Mouse (Mus musculus): ENCODE data around the gene Sntb2. TPM values are rescaled to one million over a fixed set of nuclear protein-coding genes. Genes with fewer than 3 reads are reported as not detected.
A peak's percentile ranks its signal among the peaks of the same experiment; 100 is the strongest.

The Sntb2 gene
- polyA plus RNA-seq, 1 experiment = 10.4 TPM

- no peak for TF ChIP-seq POLR2A (IDR thresholded peaks at IDR 0.05; ENCODE audit: low read depth, low read length)
- TF ChIP-seq CTCF (conservative IDR thresholded peaks at IDR 0.05; ENCODE audit: insufficient read depth, insufficient read length, low read depth, low read length) = no peak
- H3K27ac ChIP-seq (ENCODE audit: insufficient read depth, low read depth, low read length) = no peak overlapping the region
- H3K4me3 ChIP-seq (ENCODE audit: insufficient read depth, low read depth, low read length) = no peak overlapping the region
- no peak for DNase-seq
- no peaks in the 10 kb centered on the region for H3K4me1 ChIP-seq (ENCODE audit: control insufficient read depth, insufficient read depth, low read length)
- WGBS = 85% methylated on average over 3 of the region's 3 CpGs
- peaks cover 2% of the 10 kb centered on the region; the same call in 1 of the 2 replicates for H3K36me3 ChIP-seq (ENCODE audit: control insufficient read depth, insufficient read depth, low read length)
- no peaks in the 10 kb centered on the region for H3K27me3 ChIP-seq (replicated peaks; ENCODE audit: control insufficient read depth, insufficient read depth, low read length)
These were observed 72.2 kb downstream of the Sntb2 start for GRCm38 (mm10) chr8:107007795-107008194.

DNA sequence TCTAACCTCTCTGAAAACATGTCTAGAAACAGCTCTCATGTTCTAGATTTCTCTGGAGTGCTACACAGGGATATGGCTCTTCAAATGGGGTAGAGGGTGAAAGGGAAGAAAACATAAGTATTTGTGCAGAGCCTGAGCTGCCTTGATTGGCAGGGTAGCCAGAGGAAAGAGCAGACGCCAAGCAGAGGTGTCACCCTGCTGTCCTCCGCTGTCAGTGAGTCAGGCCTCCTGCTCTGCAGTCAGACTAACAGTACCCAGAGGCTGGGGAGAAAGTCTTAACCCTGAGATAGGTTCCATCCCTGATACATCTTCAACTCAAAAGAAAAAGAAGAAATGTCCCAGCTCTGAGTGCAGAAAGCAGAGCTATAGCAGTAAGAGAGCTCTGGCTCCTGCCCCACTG lies 77.1 kb downstream of the Sntb2 start:
- no peak for DNase-seq
- Histone ChIP-seq H3K27me3 (replicated peaks; ENCODE audit: control insufficient read depth, insufficient read depth, low read length) (no peaks in the 10 kb centered on the region), H3K27ac (ENCODE audit: insufficient read depth, low read depth, low read length) (no peak overlapping the region), H3K36me3 (ENCODE audit: control insufficient read depth, insufficient read depth, low read length) (peaks cover 3% of the 10 kb centered on the region; the same call in 1 of the 2 replicates), H3K4me3 (ENCODE audit: insufficient read depth, low read depth, low read length) (no peak overlapping the region), H3K4me1 (ENCODE audit: control insufficient read depth, insufficient read depth, low read length) (no peaks in the 10 kb centered on the region)
- TF ChIP-seq CTCF (conservative IDR thresholded peaks at IDR 0.05; ENCODE audit: insufficient read depth, insufficient read length, low read depth, low read length) = no peak
- no peak for TF ChIP-seq POLR2A (IDR thresholded peaks at IDR 0.05; ENCODE audit: low read depth, low read length)
- WGBS = 89% methylated on average over 2 of the region's 2 CpGs

- Histone ChIP-seq H3K27me3 (replicated peaks; ENCODE audit: control insufficient read depth, insufficient read depth, low read length) (no peaks in the 10 kb centered on the region), H3K36me3 (ENCODE audit: control insufficient read depth, insufficient read depth, low read length) (peaks cover 3% of the 10 kb centered on the region; the same call in 1 of the 2 replicates)
These were observed 79.4 kb downstream of the Sntb2 start for GRCm38 (mm10) chr8:107014915-107015314.

GRCm38 (mm10) chr8:107023479-107023878 lies 87.9 kb downstream of the Sntb2 start:
- Histone ChIP-seq H3K4me1 (ENCODE audit: control insufficient read depth, insufficient read depth, low read length) (no peaks in the 10 kb centered on the region), H3K36me3 (ENCODE audit: control insufficient read depth, insufficient read depth, low read length) (no peaks in the 10 kb centered on the region), H3K27ac (ENCODE audit: insufficient read depth, low read depth, low read length) (no peak overlapping the region), H3K27me3 (replicated peaks; ENCODE audit: control insufficient read depth, insufficient read depth, low read length) (no peaks in the 10 kb centered on the region), H3K4me3 (ENCODE audit: insufficient read depth, low read depth, low read length) (no peak overlapping the region)
- TF ChIP-seq CTCF (conservative IDR thresholded peaks at IDR 0.05; ENCODE audit: insufficient read depth, insufficient read length, low read depth, low read length) (no peak), POLR2A (IDR thresholded peaks at IDR 0.05; ENCODE audit: low read depth, low read length) (no peak)
- no peak for DNase-seq
- WGBS = 87% methylated on average over 8 of the region's 8 CpGs

More at GRCm38 (mm10) chr8:107014915-107015314, 79.4 kb downstream of the Sntb2 start:
- no peak for DNase-seq
- 68% methylated on average over 1 of the region's 1 CpGs for WGBS
- no peak overlapping the region for H3K4me3 ChIP-seq (ENCODE audit: insufficient read depth, low read depth, low read length)
- H3K4me1 ChIP-seq (ENCODE audit: control insufficient read depth, insufficient read depth, low read length) = no peaks in the 10 kb centered on the region
- no peak overlapping the region for H3K27ac ChIP-seq (ENCODE audit: insufficient read depth, low read depth, low read length)
- TF ChIP-seq CTCF (conservative IDR thresholded peaks at IDR 0.05; ENCODE audit: insufficient read depth, insufficient read length, low read depth, low read length) = no peak
- no peak for TF ChIP-seq POLR2A (IDR thresholded peaks at IDR 0.05; ENCODE audit: low read depth, low read length)

DNA sequence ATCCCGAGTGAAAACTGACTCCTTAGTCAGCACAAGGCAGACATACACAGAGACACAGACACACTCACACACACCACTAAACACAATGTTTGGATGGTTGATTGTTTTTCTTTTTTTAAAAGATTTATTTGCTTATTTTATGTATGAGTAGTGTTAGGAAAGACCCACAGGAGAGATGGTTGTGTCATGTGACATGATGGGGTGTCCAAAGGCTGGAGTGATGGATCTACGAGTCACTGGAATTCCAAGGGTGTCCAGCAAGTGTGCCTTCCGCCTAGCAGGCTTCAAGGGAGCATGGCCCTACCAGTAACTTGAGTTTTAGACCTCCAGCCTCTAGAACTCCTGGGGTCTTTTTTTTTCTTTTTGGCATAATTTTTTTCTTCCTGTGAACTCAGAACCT lies 93.8 kb downstream of the Sntb2 start:
- TF ChIP-seq POLR2A (IDR thresholded peaks at IDR 0.05; ENCODE audit: low read depth, low read length) = no peak
- no peak for TF ChIP-seq CTCF (conservative IDR thresholded peaks at IDR 0.05; ENCODE audit: insufficient read depth, insufficient read length, low read depth, low read length)
- no peak overlapping the region for H3K4me3 ChIP-seq (ENCODE audit: insufficient read depth, low read depth, low read length)
- no peak for DNase-seq
- 70% methylated on average over 3 of the region's 3 CpGs for WGBS
- no peak overlapping the region for H3K27ac ChIP-seq (ENCODE audit: insufficient read depth, low read depth, low read length)
- H3K27me3 ChIP-seq (replicated peaks; ENCODE audit: control insufficient read depth, insufficient read depth, low read length) = no peaks in the 10 kb centered on the region
- H3K4me1 ChIP-seq (ENCODE audit: control insufficient read depth, insufficient read depth, low read length) = peaks cover 12% of the 10 kb centered on the region
- no peaks in the 10 kb centered on the region for H3K36me3 ChIP-seq (ENCODE audit: control insufficient read depth, insufficient read depth, low read length)

GRCm38 (mm10) chr8:107030058-107030457 lies 94.5 kb downstream of the Sntb2 start:
- H3K4me1 ChIP-seq (ENCODE audit: control insufficient read depth, insufficient read depth, low read length) = peaks cover 12% of the 10 kb centered on the region
- WGBS = 63% methylated on average over 5 of the region's 5 CpGs
- TF ChIP-seq POLR2A (IDR thresholded peaks at IDR 0.05; ENCODE audit: low read depth, low read length) (no peak), CTCF (conservative IDR thresholded peaks at IDR 0.05; ENCODE audit: insufficient read depth, insufficient read length, low read depth, low read length) (no peak)
- H3K36me3 ChIP-seq (ENCODE audit: control insufficient read depth, insufficient read depth, low read length) = no peaks in the 10 kb centered on the region
- H3K27ac ChIP-seq (ENCODE audit: insufficient read depth, low read depth, low read length) = no peak overlapping the region
- no peak for DNase-seq
- no peaks in the 10 kb centered on the region for H3K27me3 ChIP-seq (replicated peaks; ENCODE audit: control insufficient read depth, insufficient read depth, low read length)
- no peak overlapping the region for H3K4me3 ChIP-seq (ENCODE audit: insufficient read depth, low read depth, low read length)

- H3K36me3 ChIP-seq (ENCODE audit: control insufficient read depth, insufficient read depth, low read length) = no peaks in the 10 kb centered on the region
- H3K4me3 ChIP-seq (ENCODE audit: insufficient read depth, low read depth, low read length) = peak within 1 kb of the TSS; percentile 95
- WGBS = 5% methylated on average over 65 of the region's 66 CpGs
- H3K27ac ChIP-seq (ENCODE audit: insufficient read depth, low read depth, low read length) = peak within 1 kb of the TSS; percentile 50
- TF ChIP-seq POLR2A (IDR thresholded peaks at IDR 0.05; ENCODE audit: low read depth, low read length) (peak; percentile 53), CTCF (conservative IDR thresholded peaks at IDR 0.05; ENCODE audit: insufficient read depth, insufficient read length, low read depth, low read length) (peak; percentile 74)
- DNase-seq = peak; percentile 99
- H3K27me3 ChIP-seq (replicated peaks; ENCODE audit: control insufficient read depth, insufficient read depth, low read length) = no peaks in the 10 kb centered on the region
- H3K4me1 ChIP-seq (ENCODE audit: control insufficient read depth, insufficient read depth, low read length) = peaks cover 12% of the 10 kb centered on the region
These were observed 95.4 kb downstream of the Sntb2 start, which contains the start of gene Vps4a for GRCm38 (mm10) chr8:107030650-107031576. Vps4a (plus strand) TSS chr8:107031222.
